Mouse (Mus musculus) heart, adult 8-10 months (tissue): Measurements from ENCODE around the gene Bend7. TPM values are rescaled to one million over a fixed set of nuclear protein-coding genes. Genes with fewer than 3 reads are reported as not detected.

ENCODE experiments used
- total RNA-seq, 4 experiments: library from RNA; stranded (reverse); gene quantifications; 2 replicates each; pipeline ENCODE4 v1.2.4; 2022

Bend7 gene
- total RNA-seq, 4 experiments from 2014 or later = 4.7 to 5.7 (median 5.3) TPM

Other genes with a start within 250 kb of the Bend7 start
- 10 to 100 TPM; 34.0 to 37.1 (median 35.2) TPM for gene Prpf18, start 65.7 kb upstream of the Bend7 start, total RNA-seq
- 10 to 100 TPM; 10.1 to 15.0 (median 12.0) TPM for gene Sephs1, start 163.7 kb downstream of the Bend7 start, total RNA-seq
- gene Phyh, start 201.2 kb downstream of the Bend7 start, total RNA-seq = 100 to 1,000 TPM; 845 to 879 (median 862) TPM